Mouse (Mus musculus): ENCODE measurements around the gene Srarp.

Gene Srarp

GRCm38 (mm10) chr4:141389366-141390150, 46.3 kb downstream of the Srarp start:
- DNase-seq (ENCODE audit: low spot score), result no peak

- no peak for DNase-seq (ENCODE audit: low spot score)
Observed at GRCm38 (mm10) chr4:141387933-141388332, 48.0 kb downstream of the Srarp start.

- peak; percentile 84 for DNase-seq (ENCODE audit: low spot score)
Observed at GRCm38 (mm10) chr4:141387093-141387784, 48.7 kb downstream of the Srarp start.

- no peak for DNase-seq (ENCODE audit: low spot score)
Observed at GRCm38 (mm10) chr4:141386150-141386549, 49.8 kb downstream of the Srarp start.

- DNase-seq (ENCODE audit: low spot score), result peak; percentile 44
Observed at GRCm38 (mm10) chr4:141385275-141385674, 50.6 kb downstream of the Srarp start.

Data from urinary bladder, postnatal 14 days (tissue).